Mouse (Mus musculus) embryo, embryonic 10.5 days (tissue): ENCODE measurements around the gene Sh2d6.
"Not testable (repeated sequence)": the region's sequence is repeated elsewhere in the genome, so short reads cannot be mapped to it uniquely, and the experiment has no call there.

Experiments
- DNase-seq: peaks from one replicate; pipeline ENCODE4 v3.0.0-alpha.2; 2015; ENCODE audit warnings: low spot score

Gene Sh2d6

GRCm38 (mm10) chr6:72498950-72499349 lies 22.6 kb downstream of the Sh2d6 start:
- no peak for DNase-seq

- DNase-seq = no peak
These were observed 28.6 kb downstream of the Sh2d6 start for GRCm38 (mm10) chr6:72492892-72493291.

GRCm38 (mm10) chr6:72491151-72491550 lies 30.4 kb downstream of the Sh2d6 start:
- no peak for DNase-seq

GRCm38 (mm10) chr6:72489534-72489933 lies 32.0 kb downstream of the Sh2d6 start:
- no peak for DNase-seq

GRCm38 (mm10) chr6:72488850-72489249 lies 32.7 kb downstream of the Sh2d6 start:
- DNase-seq = no peak

GRCm38 (mm10) chr6:72487282-72487681 lies 34.2 kb downstream of the Sh2d6 start:
- no peak for DNase-seq

GRCm38 (mm10) chr6:72486307-72486706 lies 35.2 kb downstream of the Sh2d6 start:
- DNase-seq = no peak

GRCm38 (mm10) chr6:72484887-72485286 lies 36.6 kb downstream of the Sh2d6 start:
- no peak for DNase-seq

GRCm38 (mm10) chr6:72482156-72482555 lies 39.4 kb downstream of the Sh2d6 start:
- DNase-seq = no peak

GRCm38 (mm10) chr6:72480422-72480702 lies 41.1 kb downstream of the Sh2d6 start:
- DNase-seq = no peak

- DNase-seq = no peak
These were observed 41.7 kb downstream of the Sh2d6 start for GRCm38 (mm10) chr6:72479645-72480421.

GRCm38 (mm10) chr6:72478691-72479090 lies 42.8 kb downstream of the Sh2d6 start:
- not testable (repeated sequence) for DNase-seq

- DNase-seq = no peak
These were observed 43.9 kb downstream of the Sh2d6 start for GRCm38 (mm10) chr6:72477621-72478020.

- DNase-seq = no peak
These were observed 44.7 kb downstream of the Sh2d6 start for GRCm38 (mm10) chr6:72476836-72477235.

- no peak for DNase-seq
These were observed 46.1 kb downstream of the Sh2d6 start for GRCm38 (mm10) chr6:72475221-72475985.

GRCm38 (mm10) chr6:72473264-72474041 lies 48.1 kb downstream of the Sh2d6 start:
- peak; percentile 26 for DNase-seq

GRCm38 (mm10) chr6:72466171-72466570 lies 55.3 kb downstream of the Sh2d6 start:
- DNase-seq = no peak

- no peak for DNase-seq
These were observed 55.9 kb downstream of the Sh2d6 start for GRCm38 (mm10) chr6:72465361-72466157.
